Mouse (Mus musculus): ENCODE results near the gene Psmg3.

The Psmg3 gene

GRCm38 (mm10) chr5:139793338-139794089 lies 33.2 kb downstream of the Psmg3 start:
- no peak for DNase-seq (ENCODE audit: low spot score)

- no peak for DNase-seq (ENCODE audit: low spot score)
Observed at GRCm38 (mm10) chr5:139792966-139793337, 33.7 kb downstream of the Psmg3 start.

- DNase-seq (ENCODE audit: low spot score) = no peak
Observed at GRCm38 (mm10) chr5:139792159-139792775, 34.4 kb downstream of the Psmg3 start.

GRCm38 (mm10) chr5:139791227-139792158 lies 35.2 kb downstream of the Psmg3 start, which contains the start of gene Mafk:
Gene Mafk (plus strand): TSS chr5:139791513.
- peak; percentile 72 for DNase-seq (ENCODE audit: low spot score)

- DNase-seq (ENCODE audit: low spot score) = no peak
Observed at GRCm38 (mm10) chr5:139789466-139789865, 37.2 kb downstream of the Psmg3 start.

GRCm38 (mm10) chr5:139781406-139781805 lies 45.3 kb downstream of the Psmg3 start:
- no peak for DNase-seq (ENCODE audit: low spot score)

GRCm38 (mm10) chr5:139776966-139777365 lies 49.7 kb downstream of the Psmg3 start:
- no peak for DNase-seq (ENCODE audit: low spot score)

GRCm38 (mm10) chr5:139775216-139775926 lies 51.3 kb downstream of the Psmg3 start, which contains the start of gene Ints1:
Gene Ints1 (minus strand): TSS chr5:139775674.
- DNase-seq (ENCODE audit: low spot score) = peak; percentile 99
